Mouse (Mus musculus) spleen, adult 2 months (tissue): Measurements from ENCODE around the gene Cdiptos. TPM values are rescaled to one million over a fixed set of nuclear protein-coding genes. Genes with fewer than 3 reads are reported as not detected.

Experiments used
- DNase-seq, 2 experiments: peaks; one replicate each; pipeline versions ENCODE4 v3.0.0 to v3.0.0-alpha.2; 2012 to 2021; ENCODE audit warnings: low spot score in 2 of 2, low read depth in 1 of 2
- H3K27ac ChIP-seq: fragments of 200-500 bp; 2 replicates; pipeline ENCODE4 v1.5.1; 2012; ENCODE audit warnings: low read length, inconsistent platforms; ENCODE audit not compliant: insufficient read depth
- H3K27me3 ChIP-seq: fragments of 200-500 bp; 2 replicates; pipeline ENCODE4 v1.6.1; 2012; ENCODE audit warnings: mild to moderate bottlenecking, moderate library complexity, low read length, inconsistent platforms; ENCODE audit not compliant: control insufficient read depth, insufficient read depth
- H3K36me3 ChIP-seq: fragments of 200-500 bp; 2 replicates; pipeline ENCODE4 v1.6.1; 2012; ENCODE audit warnings: mild to moderate bottlenecking, low read length, inconsistent platforms; ENCODE audit not compliant: control insufficient read depth, insufficient read depth
- H3K4me1 ChIP-seq: fragments of 200-500 bp; 2 replicates; pipeline ENCODE4 v1.6.1; 2011; ENCODE audit warnings: inconsistent platforms; ENCODE audit not compliant: control insufficient read depth, insufficient read depth, insufficient read length
- H3K4me3 ChIP-seq: fragments of 200-500 bp; 2 replicates; pipeline ENCODE4 v1.5.1; 2011; ENCODE audit warnings: mild to moderate bottlenecking, inconsistent platforms; ENCODE audit not compliant: insufficient read depth, insufficient read length; ENCODE audit errors: extremely low read depth
- CTCF ChIP-seq: fragments of 200-500 bp; IDR thresholded peaks from 2 replicates; pipeline ENCODE4 v1.5.1; 2011; ENCODE audit warnings: mild to moderate bottlenecking, inconsistent platforms; ENCODE audit not compliant: insufficient read depth, insufficient read length, insufficient replicate concordance; ENCODE audit errors: extremely low read depth
- POLR2A ChIP-seq: fragments of 200-500 bp; IDR thresholded peaks from 2 replicates; pipeline ENCODE4 v1.6.1; 2011; ENCODE audit warnings: low read depth, low read length, inconsistent platforms
- WGBS: fragments of 180-500 bp; shearing (Covaris S2); methylation state at CpG from one replicate; pipeline ENCODE4 v1.1.7; 2018; 5-methylcytosine and 5-hydroxymethylcytosine counted together
- polyA plus RNA-seq: library from polyadenylated mRNA; depleted of rRNA; stranded (reverse); fragments of >200 nt; gene quantifications from 2 replicates; pipeline ENCODE4 v1.2.3, GENCODE M21; 2012

Gene Cdiptos
- polyA plus RNA-seq, 1 experiment, result 0.71 TPM

DNA sequence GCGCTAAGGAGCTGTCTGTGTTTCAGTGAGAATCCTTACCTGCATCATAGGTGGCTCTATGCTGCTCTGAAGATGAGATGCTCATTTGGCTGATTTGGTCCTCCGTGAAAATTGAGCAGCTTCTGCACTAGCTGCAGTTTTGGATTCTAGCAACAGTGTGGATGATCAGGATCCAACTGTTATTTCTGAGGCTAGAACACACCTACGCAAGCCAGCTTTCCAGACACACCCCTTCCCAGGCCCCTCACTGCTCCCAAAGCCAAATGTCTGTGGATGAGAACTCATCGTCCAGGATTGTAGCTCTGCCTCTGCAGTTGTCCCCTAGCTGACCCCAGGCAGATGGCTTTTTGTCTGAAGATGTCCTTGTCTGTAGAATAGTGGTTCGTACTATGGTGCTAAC lies 14.8 kb downstream of the Cdiptos start:
- 95% methylated on average over 5 of the region's 5 CpGs for WGBS
- Histone ChIP-seq H3K4me3 (no peak overlapping the region), H3K27me3 (no peaks in the 10 kb centered on the region), H3K36me3 (no peaks in the 10 kb centered on the region), H3K27ac (no peak overlapping the region), H3K4me1 (peaks cover 3% of the 10 kb centered on the region; the same call in 1 of the 2 replicates)
- no peak for DNase-seq
- no peak for TF ChIP-seq POLR2A
- TF ChIP-seq CTCF, result no peak

- Histone ChIP-seq H3K4me1 (peaks cover 3% of the 10 kb centered on the region; the same call in 1 of the 2 replicates), H3K36me3 (no peaks in the 10 kb centered on the region), H3K27ac (no peak overlapping the region), H3K4me3 (no peak overlapping the region), H3K27me3 (no peaks in the 10 kb centered on the region)
- no peak for DNase-seq
- TF ChIP-seq POLR2A, result no peak
- no peak for TF ChIP-seq CTCF
- 36% methylated on average over 9 of the region's 9 CpGs for WGBS
Measured at GRCm38 (mm10) chr7:126959780-126960179, 16.1 kb downstream of the Cdiptos start.

GRCm38 (mm10) chr7:126955125-126955524 lies 20.8 kb downstream of the Cdiptos start:
- WGBS, result 33% methylated on average over 3 of the region's 3 CpGs
- peaks cover 7% of the 10 kb centered on the region; the same call in 1 of the 2 replicates for H3K27me3 ChIP-seq
- DNase-seq, result no peak

DNA sequence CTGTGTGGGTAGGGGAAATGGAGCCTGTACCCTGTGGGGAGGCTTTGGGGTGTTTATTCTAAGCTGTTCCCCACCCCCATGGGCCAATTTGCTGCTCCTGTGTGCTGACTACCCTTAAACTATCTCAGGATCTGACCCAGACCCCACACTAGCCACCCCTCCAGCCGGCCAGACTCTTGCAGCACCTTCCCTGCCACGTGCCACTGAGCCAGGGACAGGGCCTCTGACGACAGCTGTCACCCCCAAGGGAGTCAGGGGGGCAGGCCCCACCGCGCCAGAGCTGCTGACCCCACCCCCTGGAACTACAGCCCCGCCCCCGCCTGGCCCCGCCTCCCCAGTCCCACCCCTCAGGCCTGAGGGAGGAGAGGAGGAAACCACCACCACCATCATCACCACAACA lies 23.3 kb downstream of the Cdiptos start:
- H3K27ac ChIP-seq, result no peak overlapping the region
- 3% methylated on average over 8 of the region's 8 CpGs for WGBS
- H3K4me1 ChIP-seq, result peaks cover 7% of the 10 kb centered on the region; the same call in 1 of the 2 replicates
- no peak overlapping the region for H3K4me3 ChIP-seq
- H3K27me3 ChIP-seq, result peaks cover 7% of the 10 kb centered on the region; the same call in 1 of the 2 replicates
- no peaks in the 10 kb centered on the region for H3K36me3 ChIP-seq
- TF ChIP-seq CTCF (no peak), POLR2A (no peak)
- no peak for DNase-seq

More at GRCm38 (mm10) chr7:126955125-126955524, 20.8 kb downstream of the Cdiptos start:
- Histone ChIP-seq H3K36me3 (no peaks in the 10 kb centered on the region), H3K4me3 (no peak overlapping the region), H3K27ac (no peak overlapping the region), H3K4me1 (no peaks in the 10 kb centered on the region)
- TF ChIP-seq CTCF, result no peak
- TF ChIP-seq POLR2A, result no peak

DNA sequence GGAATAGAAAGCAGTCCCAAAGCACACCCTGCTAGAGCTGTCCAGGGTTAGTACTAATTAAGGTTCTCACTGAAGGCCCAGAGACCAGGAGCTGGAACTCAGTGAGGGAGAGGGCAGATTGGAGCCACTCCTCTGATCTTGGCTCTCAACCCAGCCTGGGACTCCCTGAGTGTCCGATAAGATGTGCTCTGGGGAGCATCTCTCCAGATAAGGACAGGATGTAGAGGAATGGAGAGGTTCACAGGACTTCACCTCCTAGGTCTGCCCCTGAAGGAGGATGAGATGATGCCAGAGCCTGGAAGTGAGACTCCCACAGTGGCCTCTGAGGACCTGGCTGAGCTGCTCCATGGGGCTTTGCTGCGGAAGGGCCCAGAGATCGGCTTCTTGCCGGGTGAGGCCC lies 24.2 kb downstream of the Cdiptos start:
- H3K4me1 ChIP-seq, result peaks cover 7% of the 10 kb centered on the region; the same call in 1 of the 2 replicates
- no peak overlapping the region for H3K4me3 ChIP-seq
- DNase-seq, result no peak
- H3K27ac ChIP-seq, result no peak overlapping the region
- no peaks in the 10 kb centered on the region for H3K36me3 ChIP-seq
- TF ChIP-seq CTCF, result no peak
- TF ChIP-seq POLR2A, result no peak
- WGBS, result 33% methylated on average over 4 of the region's 4 CpGs
- H3K27me3 ChIP-seq, result peaks cover 7% of the 10 kb centered on the region; the same call in 1 of the 2 replicates

DNA sequence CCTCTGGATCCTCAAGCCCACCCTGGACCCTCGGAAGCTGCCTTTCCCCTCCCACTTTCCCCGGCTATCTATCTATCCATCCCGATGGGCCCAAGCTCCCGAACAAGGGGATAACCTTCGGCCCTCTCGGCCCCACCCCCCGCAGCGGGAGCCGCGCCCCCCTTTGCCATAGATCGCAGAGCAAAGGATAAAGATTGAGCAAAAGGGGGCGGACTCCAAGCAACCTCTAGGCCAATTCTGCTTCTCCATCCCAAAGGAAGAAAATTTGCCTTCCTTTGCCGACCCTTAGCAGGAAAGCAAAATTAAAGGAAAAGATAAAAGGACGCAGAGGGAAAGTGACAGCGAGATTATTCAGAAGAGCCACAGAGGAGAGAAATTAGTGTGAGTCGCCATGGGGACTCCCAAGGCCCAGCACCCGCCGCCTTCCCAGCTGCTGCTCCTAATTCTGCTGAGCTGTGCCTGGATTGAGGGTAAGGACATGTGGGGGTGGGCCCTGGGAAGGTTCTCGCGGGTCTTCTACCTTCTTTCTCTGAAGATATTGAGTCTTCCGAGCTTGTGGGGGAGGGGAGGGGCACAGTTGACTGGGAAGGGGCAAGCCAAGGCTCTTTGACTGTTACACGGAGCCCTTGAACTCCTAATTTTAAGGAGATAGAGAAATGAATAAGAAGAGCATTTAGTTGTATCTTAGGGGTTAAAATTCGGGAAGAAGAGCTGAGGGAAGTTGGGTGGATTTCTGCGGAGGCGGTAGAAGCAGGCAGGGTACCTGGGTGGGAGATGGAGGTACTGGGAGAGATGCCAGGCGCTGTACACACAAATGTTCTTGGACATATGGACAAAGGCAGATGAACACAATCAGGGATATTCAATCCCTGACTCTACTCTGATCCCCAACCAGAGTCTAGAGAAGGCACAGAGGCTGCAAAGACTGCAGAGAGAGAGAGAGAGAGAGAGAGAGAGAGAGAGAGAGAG lies 25.0 kb downstream of the Cdiptos start:
- TF ChIP-seq CTCF, result no peak
- no peak for TF ChIP-seq POLR2A
- Histone ChIP-seq H3K36me3 (peaks cover 1% of the 10 kb centered on the region; the same call in 1 of the 2 replicates), H3K27ac (no peak overlapping the region), H3K4me3 (no peak overlapping the region), H3K4me1 (peaks cover 7% of the 10 kb centered on the region; the same call in 1 of the 2 replicates), H3K27me3 (peaks cover 7% of the 10 kb centered on the region; the same call in 1 of the 2 replicates)
- WGBS, result 16% methylated on average over 26 of the region's 26 CpGs
- no peak for DNase-seq
